Mouse (Mus musculus) liver, adult 2 months (tissue): ENCODE measurements around the gene Timp3.

ENCODE experiments used
- CTCF ChIP-seq: fragments of 200-500 bp; IDR thresholded peaks from 2 replicates; pipeline ENCODE4 v1.5.1; 2011; ENCODE audit warnings: low read depth, low read length, control low read depth
- POLR2A ChIP-seq: fragments of 200-500 bp; IDR thresholded peaks from 2 replicates; pipeline ENCODE4 v1.6.1; 2011; ENCODE audit warnings: low read length, control low read depth; ENCODE audit not compliant: insufficient read depth; ENCODE audit errors: extremely low read depth

DNA sequence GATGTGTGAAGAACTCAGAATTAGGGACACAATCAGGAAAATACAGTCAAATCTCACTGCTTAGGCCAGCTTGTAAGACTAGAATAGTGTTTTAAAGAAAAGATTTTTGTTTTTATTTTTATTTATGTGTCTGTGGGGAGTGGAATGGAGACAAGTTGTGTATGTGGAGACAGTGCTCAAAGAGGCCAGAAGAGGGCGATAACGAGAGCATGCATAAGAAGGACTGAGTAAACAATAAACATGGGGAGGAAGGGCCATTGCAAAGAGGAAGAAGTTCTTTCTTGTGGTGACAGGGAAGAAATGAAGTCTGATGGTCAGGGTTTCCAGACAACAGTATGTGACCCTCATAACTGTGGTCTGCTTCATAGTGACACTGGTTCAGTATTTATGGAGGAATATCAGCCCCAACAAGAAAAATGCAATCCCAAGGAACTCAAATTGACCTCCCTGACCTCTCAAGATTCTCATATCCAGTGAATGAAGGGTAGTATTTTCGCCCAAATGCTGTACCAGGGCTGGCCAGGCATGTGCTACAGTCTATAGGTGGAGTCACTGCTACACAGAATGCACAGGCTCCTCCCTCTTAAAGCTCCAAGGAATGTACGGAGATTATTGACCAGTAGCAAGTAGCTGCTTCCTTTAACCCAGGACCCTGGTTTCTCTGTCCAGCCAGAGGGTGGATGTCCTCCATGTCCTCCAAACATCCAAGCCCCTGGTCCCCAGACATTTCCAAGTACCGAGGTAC, 56.8 kb downstream of the Timp3 start:
- TF ChIP-seq CTCF (0 out of 2 replicates have a peak, but pooled peaks have one; percentile 13), POLR2A (no peak)
